Mouse (Mus musculus) kidney, embryonic 14.5 days (tissue): ENCODE data around the gene Nr1d1. TPM values are rescaled to one million over a fixed set of nuclear protein-coding genes. Genes with fewer than 3 reads are reported as not detected.
A peak's percentile ranks its signal among the peaks of the same experiment; 100 is the strongest.

Experiments
- ATAC-seq: fragments of 200-750 bp; cut with Nextera tagmentation; 2 replicates; pipeline ENCODE4 v1.8.0; 2017; ENCODE audit warnings: moderate number of reproducible peaks, mild to moderate bottlenecking, moderate TSS enrichment, moderate library complexity; ENCODE audit not compliant: low FRiP score, low TSS enrichment
- H3K27ac ChIP-seq: fragments of 300-500 bp; sonication (generic); 2 replicates; pipeline ENCODE4 v1.5.1; 2014; ENCODE audit warnings: low read depth, mild to moderate bottlenecking, low read length, moderate library complexity, mixed read lengths
- H3K27me3 ChIP-seq: fragments of 300-500 bp; sonication (generic); 2 replicates; pipeline ENCODE4 v1.6.1; 2014; ENCODE audit warnings: mild to moderate bottlenecking, low read length; ENCODE audit not compliant: control insufficient read depth, insufficient read depth
- H3K36me3 ChIP-seq: fragments of 300-500 bp; sonication (generic); 2 replicates; pipeline ENCODE4 v1.6.1; 2014; ENCODE audit warnings: low read length, mixed read lengths; ENCODE audit not compliant: control insufficient read depth, insufficient read depth
- H3K4me1 ChIP-seq: fragments of 300-500 bp; sonication (generic); 2 replicates; pipeline ENCODE4 v1.6.1; 2014; ENCODE audit warnings: low read length, mixed read lengths; ENCODE audit not compliant: control insufficient read depth, insufficient read depth
- H3K4me2 ChIP-seq: fragments of 300-500 bp; sonication (generic); replicated peaks from 2 replicates; pipeline ENCODE4 v1.6.1; 2014; ENCODE audit warnings: low read depth, mild to moderate bottlenecking, low read length
- H3K4me3 ChIP-seq: fragments of 300-500 bp; sonication (generic); 2 replicates; pipeline ENCODE4 v1.5.1; 2014; ENCODE audit warnings: mild to moderate bottlenecking, low read length
- H3K9ac ChIP-seq: fragments of 300-500 bp; sonication (generic); 2 replicates; pipeline ENCODE4 v1.6.1; 2014; ENCODE audit warnings: low read depth, mild to moderate bottlenecking, low read length, moderate library complexity
- H3K9me3 ChIP-seq: fragments of 300-500 bp; sonication (generic); 2 replicates; pipeline ENCODE4 v1.6.1; 2016; ENCODE audit warnings: low read length; ENCODE audit not compliant: control insufficient read depth
- WGBS: fragments of 180-500 bp; shearing (Covaris S2); extraction: QIAGEN DNeasy Blood & Tissue Kit; methylation state at CpG from one replicate; pipeline ENCODE4 v1.1.7; 2014; 5-methylcytosine and 5-hydroxymethylcytosine counted together
- polyA plus RNA-seq: library from polyadenylated mRNA; unstranded; fragments of >200 nt; fragmentation: Nextera tagmentation; extraction: Ambion mirVana; gene quantifications from 2 replicates; pipeline ENCODE4 v1.2.1, GENCODE M21; 2014

The Nr1d1 gene
- polyA plus RNA-seq, 1 experiment from 2014 or later: 2.6 TPM

DNA sequence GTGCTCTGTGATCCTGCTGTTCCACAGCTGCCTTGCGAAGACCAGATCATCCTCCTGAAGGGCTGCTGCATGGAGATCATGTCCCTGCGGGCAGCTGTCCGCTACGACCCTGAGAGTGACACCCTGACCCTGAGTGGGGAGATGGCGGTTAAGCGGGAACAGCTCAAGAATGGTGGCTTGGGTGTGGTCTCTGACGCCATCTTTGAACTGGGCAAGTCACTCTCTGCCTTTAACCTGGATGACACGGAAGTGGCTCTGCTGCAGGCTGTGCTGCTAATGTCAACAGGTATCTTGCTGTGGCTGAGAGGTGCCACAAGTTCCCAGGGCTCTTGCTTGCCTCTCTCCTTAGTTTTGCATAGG is 11.7 kb downstream of the Nr1d1 start:
- Histone ChIP-seq H3K27ac (no peak overlapping the region), H3K36me3 (peaks cover 35% of the 10 kb centered on the region), H3K4me3 (no peak overlapping the region), H3K9me3 (no peaks in the 10 kb centered on the region), H3K27me3 (no peaks in the 10 kb centered on the region), H3K4me2 (no peak overlapping the region), H3K9ac (no peak overlapping the region), H3K4me1 (peaks cover 38% of the 10 kb centered on the region)
- ATAC-seq: no peak
- 85% methylated on average over 8 of the region's 8 CpGs for WGBS

DNA sequence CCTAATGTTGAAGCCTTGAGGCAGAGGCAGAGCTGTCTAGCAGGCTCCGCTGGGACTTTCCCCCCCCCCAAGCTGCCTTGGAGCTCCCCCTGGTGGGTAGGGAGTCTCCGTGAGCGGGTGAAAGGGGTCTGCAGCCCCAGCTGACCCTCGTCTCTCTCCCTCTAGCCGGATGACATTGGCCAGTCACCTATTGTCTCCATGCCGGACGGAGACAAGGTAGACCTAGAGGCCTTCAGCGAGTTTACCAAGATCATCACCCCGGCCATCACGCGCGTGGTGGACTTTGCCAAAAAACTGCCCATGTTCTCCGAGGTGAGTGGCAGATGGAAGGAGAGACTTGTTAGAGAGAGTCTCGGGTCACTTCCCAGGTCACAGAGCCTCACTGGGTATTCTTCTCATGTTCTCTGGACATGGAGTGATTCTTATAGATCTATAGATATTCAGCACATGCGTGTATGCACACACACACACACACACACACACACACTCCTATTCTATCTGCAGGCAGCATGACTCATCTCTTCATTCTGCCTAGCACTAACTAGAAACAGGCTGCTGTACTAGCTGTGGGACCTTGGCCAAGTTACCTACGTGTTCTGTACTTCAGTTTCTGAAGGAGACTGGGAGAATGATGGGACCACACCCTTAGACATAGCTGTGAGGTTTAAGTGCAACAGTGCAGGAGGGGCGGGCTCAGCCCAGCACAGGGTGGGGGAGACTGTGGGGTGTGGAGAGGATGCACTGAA is 12.2 kb downstream of the Nr1d1 start:
- Histone ChIP-seq H3K36me3 (peaks cover 36% of the 10 kb centered on the region), H3K4me2 (no peak overlapping the region), H3K27ac (no peak overlapping the region; the same call in 1 of the 2 replicates), H3K27me3 (no peaks in the 10 kb centered on the region), H3K9ac (no peak overlapping the region), H3K4me3 (no peak overlapping the region), H3K4me1 (peaks cover 33% of the 10 kb centered on the region), H3K9me3 (no peaks in the 10 kb centered on the region)
- 59% methylated on average over 17 of the region's 17 CpGs for whole genome bisulfite sequencing
- ATAC-seq: no peak

DNA sequence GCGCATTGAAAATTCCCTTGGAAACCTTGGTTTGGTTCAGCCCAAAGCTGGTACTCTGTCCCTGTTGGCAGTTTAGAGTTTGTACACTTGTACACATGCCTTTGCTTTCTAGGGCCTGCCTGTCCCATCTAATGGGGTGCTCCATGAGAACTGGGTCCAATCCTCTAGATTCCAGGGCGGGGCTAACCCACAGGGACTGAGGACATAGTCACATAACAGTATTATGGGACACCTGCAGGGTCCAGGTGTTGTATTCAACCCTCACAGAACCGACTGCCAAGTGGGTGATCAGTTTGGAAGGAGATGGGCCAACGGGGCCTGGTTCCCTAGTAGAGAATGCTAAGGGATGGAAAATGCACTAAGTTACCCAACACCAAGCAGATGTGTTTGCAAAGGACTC is 13.2 kb downstream of the Nr1d1 start:
- H3K9ac ChIP-seq: no peak overlapping the region
- peaks cover 23% of the 10 kb centered on the region for H3K4me1 ChIP-seq
- no peak overlapping the region for H3K4me3 ChIP-seq
- no peaks in the 10 kb centered on the region for H3K27me3 ChIP-seq
- peaks cover 42% of the 10 kb centered on the region for H3K36me3 ChIP-seq
- WGBS: 92% methylated on average over 4 of the region's 4 CpGs
- H3K27ac ChIP-seq: no peak overlapping the region
- no peaks in the 10 kb centered on the region for H3K9me3 ChIP-seq
- H3K4me2 ChIP-seq: no peak overlapping the region
- no peak for ATAC-seq

DNA sequence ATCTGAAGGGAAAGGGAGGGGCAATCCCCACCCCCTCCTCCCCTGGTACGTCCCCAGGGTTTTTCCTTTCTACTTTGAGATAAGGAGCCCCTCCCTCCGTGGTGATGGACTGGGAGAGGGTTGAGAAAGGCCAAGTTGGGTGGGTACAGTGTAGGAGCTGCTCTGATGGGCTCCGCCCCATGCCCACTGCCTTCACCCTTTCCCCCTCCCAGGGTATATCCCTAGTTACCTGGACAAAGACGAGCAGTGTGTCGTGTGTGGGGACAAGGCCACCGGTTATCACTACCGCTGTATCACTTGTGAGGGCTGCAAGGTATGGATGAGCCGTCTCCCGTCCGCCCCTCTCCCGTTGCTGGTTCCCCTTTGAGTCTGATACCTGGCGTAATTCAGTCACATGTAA is 18.4 kb downstream of the Nr1d1 start:
- Histone ChIP-seq H3K4me1 (peaks cover 16% of the 10 kb centered on the region), H3K27me3 (no peaks in the 10 kb centered on the region), H3K27ac (no peak overlapping the region), H3K36me3 (peaks cover 27% of the 10 kb centered on the region), H3K4me2 (no peak overlapping the region), H3K9me3 (no peaks in the 10 kb centered on the region), H3K9ac (no peak overlapping the region), H3K4me3 (no peak overlapping the region)
- 88% methylated on average over 12 of the region's 12 CpGs for WGBS
- ATAC-seq: no peak

DNA sequence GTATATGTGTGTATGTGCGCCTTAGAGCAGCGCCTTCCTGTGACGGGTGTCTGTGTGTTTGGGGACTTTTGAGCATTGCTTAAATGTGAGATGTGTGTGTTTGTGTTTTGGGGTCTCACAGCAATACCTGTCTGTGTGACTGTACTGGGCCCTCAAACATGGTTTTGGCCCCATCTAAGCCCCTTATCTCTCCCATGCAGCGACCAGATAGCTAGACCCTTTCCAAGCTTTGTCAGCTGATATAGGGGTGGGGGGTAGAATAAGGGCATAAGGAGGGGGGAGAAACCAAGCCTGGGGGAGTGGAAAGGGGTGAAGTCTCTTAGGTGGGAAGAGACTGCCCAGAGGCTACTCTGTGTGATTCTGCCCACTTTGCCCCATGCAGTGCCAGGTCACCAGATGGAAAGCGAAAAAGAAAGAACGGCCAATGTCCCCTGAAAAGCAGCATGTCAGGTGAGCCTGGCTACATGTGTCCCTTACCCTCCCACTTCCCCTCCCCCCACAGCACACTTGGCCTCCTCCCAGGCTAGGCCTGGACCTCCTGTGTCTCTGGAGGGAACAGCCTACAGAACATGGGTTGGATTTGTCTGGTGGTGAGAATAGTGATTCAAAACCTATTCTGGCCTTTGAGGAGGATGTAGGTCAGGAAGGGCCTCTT is 19.3 kb downstream of the Nr1d1 start:
- H3K4me2 ChIP-seq: no peak overlapping the region
- peaks cover 24% of the 10 kb centered on the region for H3K4me1 ChIP-seq
- no peak overlapping the region for H3K27ac ChIP-seq
- 90% methylated on average over 6 of the region's 6 CpGs for WGBS
- peaks cover 20% of the 10 kb centered on the region for H3K36me3 ChIP-seq
- ATAC-seq: no peak
- H3K9me3 ChIP-seq: no peaks in the 10 kb centered on the region
- no peak overlapping the region for H3K4me3 ChIP-seq
- H3K9ac ChIP-seq: no peak overlapping the region
- H3K27me3 ChIP-seq: no peaks in the 10 kb centered on the region

DNA sequence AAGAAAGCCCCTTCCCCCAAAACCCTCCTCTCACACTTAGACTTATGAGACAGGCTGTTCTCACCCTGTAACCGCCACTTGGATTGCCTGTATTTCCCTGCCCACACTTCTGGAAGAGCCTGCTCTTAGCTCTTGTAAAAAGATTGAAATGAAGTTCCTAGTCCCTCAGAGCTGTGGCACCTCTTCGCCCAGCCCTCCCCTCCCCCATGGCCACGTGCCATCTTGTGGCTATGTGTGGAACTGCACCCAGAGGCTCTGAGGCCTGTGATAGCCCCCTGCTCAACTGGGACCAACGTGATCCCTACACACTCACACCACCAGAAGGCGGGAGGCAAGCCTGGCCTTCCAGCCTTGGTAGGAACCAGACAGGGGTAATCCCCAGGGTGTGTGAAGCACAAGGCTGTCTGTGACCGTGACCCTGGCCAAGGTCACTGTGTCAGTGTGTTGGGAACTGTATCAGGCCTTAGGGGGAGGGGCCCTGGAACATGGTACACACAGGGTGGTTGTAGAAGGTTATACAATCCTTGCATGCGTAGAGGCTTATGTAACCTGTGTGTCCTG is 20.4 kb downstream of the Nr1d1 start:
- Histone ChIP-seq H3K36me3 (peaks cover 17% of the 10 kb centered on the region), H3K27me3 (no peaks in the 10 kb centered on the region), H3K4me3 (no peak overlapping the region), H3K9me3 (no peaks in the 10 kb centered on the region), H3K9ac (no peak overlapping the region), H3K4me1 (peaks cover 36% of the 10 kb centered on the region), H3K4me2 (no peak overlapping the region), H3K27ac (peak overlapping the region; percentile 51; the same call in 1 of the 2 replicates)
- 25% methylated on average over 7 of the region's 7 CpGs for WGBS
- peak; percentile 66 for ATAC-seq

DNA sequence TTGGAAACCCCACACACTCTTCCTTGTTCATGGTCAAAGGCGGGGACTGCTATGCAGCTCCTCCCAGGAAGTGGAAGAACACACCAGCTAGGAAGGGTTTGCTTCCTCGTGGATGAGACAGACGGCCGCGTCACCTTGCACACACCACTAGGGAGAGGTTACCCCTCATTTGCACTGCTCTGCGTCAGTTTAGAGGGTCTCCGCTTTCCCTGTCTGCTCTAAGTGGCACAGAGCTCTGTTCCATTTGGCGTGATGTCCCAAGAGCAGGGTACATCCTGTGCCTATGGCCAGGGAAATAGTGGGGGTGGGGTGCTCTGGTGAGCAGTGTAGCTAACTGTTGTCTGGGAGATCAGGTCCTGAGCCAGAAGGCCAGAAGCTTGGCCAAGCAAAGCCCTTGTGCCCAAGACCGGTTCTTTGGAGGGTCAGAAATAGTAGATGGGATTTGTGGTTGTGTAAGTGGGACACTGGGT is 20.9 kb downstream of the Nr1d1 start:
- H3K9me3 ChIP-seq: no peaks in the 10 kb centered on the region
- no peak overlapping the region for H3K9ac ChIP-seq
- H3K27ac ChIP-seq: peak overlapping the region; percentile 51; the same call in 1 of the 2 replicates
- no peaks in the 10 kb centered on the region for H3K27me3 ChIP-seq
- H3K4me1 ChIP-seq: peaks cover 41% of the 10 kb centered on the region
- H3K4me3 ChIP-seq: no peak overlapping the region
- peaks cover 17% of the 10 kb centered on the region for H3K36me3 ChIP-seq
- ATAC-seq: 0 out of 2 replicates have a peak, but pooled peaks have one; percentile 35
- WGBS: 62% methylated on average over 9 of the region's 9 CpGs
- no peak overlapping the region for H3K4me2 ChIP-seq

DNA sequence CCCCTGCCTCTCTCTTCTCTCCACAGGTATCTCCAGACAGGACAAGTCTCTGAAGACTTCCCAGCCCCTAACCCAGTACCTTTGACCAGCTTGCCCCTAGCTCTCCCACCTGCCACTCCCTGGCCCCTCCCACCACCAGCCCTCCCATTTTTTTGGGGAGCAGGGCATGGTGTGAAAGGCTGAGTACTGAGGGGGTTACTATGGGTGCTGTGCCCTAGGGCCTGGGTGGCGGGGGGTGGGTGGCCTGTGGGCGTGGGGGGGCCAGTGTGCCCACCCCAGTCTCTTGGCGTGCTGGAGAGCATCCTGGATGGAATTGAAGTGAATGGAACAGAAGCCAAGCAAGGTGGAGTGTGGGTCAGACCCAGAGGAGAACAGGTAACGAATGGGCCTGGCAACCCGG is 21.9 kb downstream of the Nr1d1 start:
- no peak overlapping the region for H3K9ac ChIP-seq
- H3K4me3 ChIP-seq: no peak overlapping the region
- peaks cover 14% of the 10 kb centered on the region for H3K36me3 ChIP-seq
- 98% methylated on average over 5 of the region's 5 CpGs for WGBS
- no peak overlapping the region for H3K27ac ChIP-seq
- ATAC-seq: no peak
- H3K4me1 ChIP-seq: peaks cover 50% of the 10 kb centered on the region
- H3K4me2 ChIP-seq: no peak overlapping the region
- no peaks in the 10 kb centered on the region for H3K27me3 ChIP-seq
- H3K9me3 ChIP-seq: no peaks in the 10 kb centered on the region

DNA sequence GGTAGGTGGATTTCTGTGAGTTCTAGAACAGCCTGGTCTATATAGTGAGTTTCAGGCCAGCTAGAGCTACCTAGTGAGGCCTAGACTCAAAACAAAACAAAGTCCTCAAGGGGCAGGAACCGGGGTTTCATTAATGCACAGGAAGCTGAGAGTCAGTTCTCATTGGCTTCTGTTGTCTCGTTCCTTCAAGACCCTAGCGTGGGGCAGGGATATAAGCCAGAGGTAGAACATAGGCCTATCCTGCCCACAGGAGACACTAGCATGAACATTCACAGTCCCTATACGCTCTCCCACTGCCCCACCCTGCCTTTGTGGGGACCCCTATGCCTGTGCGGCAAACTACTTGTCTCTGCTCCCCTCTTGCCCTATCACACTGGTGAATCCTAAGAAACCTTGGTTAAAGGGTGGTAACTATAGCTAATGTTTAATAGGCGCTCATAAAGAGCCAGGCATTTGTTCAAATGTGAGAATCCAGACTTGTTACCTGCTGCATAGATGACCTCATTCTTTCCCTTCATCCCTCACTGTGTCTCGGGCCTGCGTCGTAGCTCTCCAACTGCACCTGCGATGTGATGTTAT is 22.5 kb downstream of the Nr1d1 start:
- no peaks in the 10 kb centered on the region for H3K27me3 ChIP-seq
- ATAC-seq: no peak
- 80% methylated on average over 10 of the region's 10 CpGs for WGBS
- H3K4me1 ChIP-seq: peaks cover 56% of the 10 kb centered on the region
- H3K9me3 ChIP-seq: no peaks in the 10 kb centered on the region
- no peak overlapping the region for H3K27ac ChIP-seq
- H3K4me2 ChIP-seq: no peak overlapping the region
- H3K36me3 ChIP-seq: peaks cover 14% of the 10 kb centered on the region
- no peak overlapping the region for H3K4me3 ChIP-seq
- no peak overlapping the region for H3K9ac ChIP-seq
